Mouse (Mus musculus): ENCODE measurements around the gene Cops3.

DNA sequence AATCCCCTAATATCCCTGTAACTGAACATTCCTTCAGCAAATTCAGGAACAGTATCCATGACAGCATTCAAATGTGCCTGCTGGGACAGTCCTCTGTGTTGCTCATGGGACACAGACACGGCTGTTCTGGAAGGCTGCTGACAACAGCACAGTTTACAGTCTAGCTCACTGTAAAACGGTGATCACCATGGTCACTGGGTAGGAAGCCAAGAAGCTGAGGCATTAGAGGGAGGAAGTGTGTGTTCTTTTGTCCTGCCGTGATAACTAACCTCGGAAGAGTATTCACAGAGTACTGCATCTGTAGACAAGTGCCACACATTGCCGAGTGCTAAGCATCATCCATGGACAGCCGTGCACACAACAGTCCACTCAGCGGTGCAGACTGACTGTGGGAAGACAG, 68.9 kb downstream of the Cops3 start:
- TF ChIP-seq CTCF (conservative IDR thresholded peaks at IDR 0.05; ENCODE audit: insufficient read depth, insufficient read length, low read depth, low read length): no peak
- no peak for TF ChIP-seq POLR2A (IDR thresholded peaks at IDR 0.05; ENCODE audit: low read depth, low read length)

Measured in kidney, adult 2 months (tissue).